Mouse (Mus musculus) G1E (cell line): ENCODE measurements at regions not wholly inside any gene's neighbourhood (a gene's known extent, or its start where the extent isn't known, plus 50 kb on each side); places are given as distances from the start of the nearest gene placed in this dataset.
A peak's percentile ranks its signal among the peaks of the same experiment; 100 is the strongest.

Source experiments
- ATAC-seq: 2 replicates; pipeline ENCODE4 v1.8.0; 2016; ENCODE audit warnings: mild to moderate bottlenecking; ENCODE audit not compliant: insufficient number of reproducible peaks, poor library complexity, low FRiP score, severe bottlenecking; ENCODE audit errors: extremely low read depth
- DNase-seq: peaks from one replicate; pipeline ENCODE4 v3.0.0; 2012; ENCODE audit warnings: low spot score
- H3K27me3 ChIP-seq: 2 replicates; pipeline ENCODE4 v1.6.1; 2012; ENCODE audit warnings: mild to moderate bottlenecking, low read length, inconsistent platforms; ENCODE audit not compliant: insufficient read depth
- H3K36me3 ChIP-seq: replicated peaks from 2 replicates; pipeline ENCODE3; 2012; ENCODE audit warnings: mild to moderate bottlenecking, inconsistent platforms
- H3K4me1 ChIP-seq: 2 replicates; pipeline ENCODE4 v1.6.1; 2012; ENCODE audit warnings: low read depth, low read length, inconsistent platforms, mixed read lengths; ENCODE audit not compliant: insufficient read depth
- H3K4me3 ChIP-seq: 2 replicates; pipeline ENCODE4 v1.5.1; 2012; ENCODE audit warnings: low read depth, mild to moderate bottlenecking, inconsistent platforms, low read length, moderate library complexity, mixed read lengths
- H3K9me3 ChIP-seq: replicated peaks from 2 replicates; pipeline ENCODE4 v1.6.1; 2012; ENCODE audit warnings: inconsistent platforms
- CTCF ChIP-seq: IDR thresholded peaks from 2 replicates; pipeline ENCODE4 v1.5.1; 2012; ENCODE audit warnings: low read depth, low read length, inconsistent platforms, mixed read lengths
- GATA1 ChIP-seq: IDR thresholded peaks from 2 replicates; pipeline ENCODE4 v1.6.1; 2012; ENCODE audit warnings: borderline replicate concordance, low read length, inconsistent platforms, mixed read lengths
- GATA2 ChIP-seq: IDR thresholded peaks from 2 replicates; pipeline ENCODE4 v1.6.1; 2012; ENCODE audit warnings: low read depth, low read length, inconsistent platforms, borderline replicate concordance
- POLR2AphosphoS5 ChIP-seq: IDR thresholded peaks from 2 replicates; pipeline ENCODE4 v1.6.1; 2012; ENCODE audit warnings: low read depth, low read length, inconsistent platforms; ENCODE audit not compliant: insufficient replicate concordance
- TAL1 ChIP-seq: conservative IDR thresholded peaks from 2 replicates; pipeline ENCODE4 v1.6.1; 2012; ENCODE audit warnings: low read depth, low read length, inconsistent platforms, mixed read lengths

- H3K27me3 ChIP-seq, result no peaks in the 10 kb centered on the region
- no peaks in the 10 kb centered on the region for H3K4me1 ChIP-seq
- no peak overlapping the region for H3K4me3 ChIP-seq
- TF ChIP-seq CTCF (no peak), GATA1 (no peak), TAL1 (no peak), POLR2AphosphoS5 (no peak), GATA2 (no peak)
- no peak for ATAC-seq
- no peaks in the 10 kb centered on the region for H3K9me3 ChIP-seq
- DNase-seq, result no peak
- no peaks in the 10 kb centered on the region for H3K36me3 ChIP-seq
These were observed 424.1 kb upstream of the Vwc2 start for GRCm38 (mm10) chr11:10689917-10690316.

- DNase-seq (no peak), ATAC-seq (no peak)
- Histone ChIP-seq H3K4me3 (no peak overlapping the region), H3K9me3 (no peaks in the 10 kb centered on the region), H3K36me3 (no peaks in the 10 kb centered on the region), H3K27me3 (no peaks in the 10 kb centered on the region), H3K4me1 (no peaks in the 10 kb centered on the region)
- TF ChIP-seq POLR2AphosphoS5 (no peak), GATA2 (no peak), GATA1 (no peak), TAL1 (no peak), CTCF (no peak)
These were observed 389.0 kb upstream of the Vwc2 start for GRCm38 (mm10) chr11:10724991-10725390.

- Histone ChIP-seq H3K36me3 (no peaks in the 10 kb centered on the region), H3K4me1 (no peaks in the 10 kb centered on the region), H3K4me3 (no peak overlapping the region), H3K9me3 (no peaks in the 10 kb centered on the region), H3K27me3 (no peaks in the 10 kb centered on the region)
- no peak for DNase-seq
- TF ChIP-seq GATA2, result no peak
- ATAC-seq, result peak; percentile 70
These were observed 385.0 kb upstream of the Vwc2 start for GRCm38 (mm10) chr11:10728818-10729549.
